Mouse (Mus musculus): Measurements from ENCODE around the gene Herpud1.

GRCm38 (mm10) chr8:94427953-94428352 is 41.7 kb downstream of the Herpud1 start:
- no peak for TF ChIP-seq CTCF (IDR thresholded peaks at IDR 0.05; ENCODE audit: borderline replicate concordance, control insufficient read depth, extremely low read depth, insufficient read depth, low read length, poor library complexity)
- no peak for TF ChIP-seq POLR2A (IDR thresholded peaks at IDR 0.05; ENCODE audit: control insufficient read depth, extremely low read depth, insufficient read depth, low read length, poor library complexity)
